Mouse (Mus musculus) adrenal gland, adult 10 weeks (tissue): ENCODE results near the gene Gng7. TPM values are rescaled to one million over a fixed set of nuclear protein-coding genes. Genes with fewer than 3 reads are reported as not detected.

Experiments used
- polyA plus RNA-seq: library from polyadenylated mRNA; stranded (reverse); fragments of 350-450 nt; fragmentation: Illumina TruSeq; extraction: RNeasy Lipid Tissue Mini Kit (QIAGEN cat#74804); gene quantifications from one replicate; pipeline ENCODE4 v1.2.3, GENCODE M21; 2014; ENCODE audit warnings: low read depth, low replicate concordance

The Gng7 gene
- polyA plus RNA-seq = 10.1 TPM

GRCm38 (mm10) chr10:81014393-81015384, at the start of gene Gng7:
Gng7 (minus strand) TSS chr10:81014945.

GRCm38 (mm10) chr10:81059603-81060543, 45.1 kb upstream of the Gng7 start, which contains the start of gene Sgta:
Sgta (minus strand) TSS chr10:81060181.

GRCm38 (mm10) chr10:81036988-81037580, 22.3 kb upstream of the Gng7 start, which contains the start of gene Slc39a3:
Slc39a3 (minus strand) TSS chr10:81037426.

GRCm38 (mm10) chr10:81025639-81026275, 11.0 kb upstream of the Gng7 start, which contains the start of gene Diras1:
Diras1 (minus strand) TSS chr10:81025662.

GRCm38 (mm10) chr10:80929299-80930226, 85.2 kb downstream of the Gng7 start, which contains the start of gene Gadd45b:
Gadd45b (plus strand) TSS chr10:80930073.

GRCm38 (mm10) chr10:80917779-80918434, 96.8 kb downstream of the Gng7 start, which contains the start of gene Lmnb2:
Lmnb2 (minus strand) TSS chr10:80918245.

GRCm38 (mm10) chr10:80900318-80901247, 114.2 kb downstream of the Gng7 start, which contains the start of gene Timm13:
Timm13 (minus strand) TSS chr10:80900969.

Other genes with a start within 250 kb of the Gng7 start
- 2.6 TPM for gene Sf3a2, start 216.7 kb downstream of the Gng7 start, polyA plus RNA-seq
- 2.5 TPM for gene Plekhj1, start 216.3 kb downstream of the Gng7 start, polyA plus RNA-seq
- not detected for gene Amh, start 209.7 kb downstream of the Gng7 start, polyA plus RNA-seq
- not detected for gene Jsrp1, start 201.4 kb downstream of the Gng7 start, polyA plus RNA-seq
- 163 TPM for gene Oaz1, start 188.3 kb downstream of the Gng7 start, polyA plus RNA-seq
- 0.76 TPM for gene Lingo3, start 170.9 kb downstream of the Gng7 start, polyA plus RNA-seq
- gene Lsm7, start 159.7 kb downstream of the Gng7 start, polyA plus RNA-seq = 3.7 TPM
- not detected for gene Sppl2b, start 159.7 kb downstream of the Gng7 start, polyA plus RNA-seq
- gene Tmprss9, start 143.1 kb downstream of the Gng7 start, polyA plus RNA-seq = not detected
- not detected for gene Timm13, start 114.0 kb downstream of the Gng7 start, polyA plus RNA-seq
- gene Lmnb2, start 96.7 kb downstream of the Gng7 start, polyA plus RNA-seq = 0.23 TPM
- 28.2 TPM for gene Gadd45b, start 84.9 kb downstream of the Gng7 start, polyA plus RNA-seq
- gene Diras1, start 10.7 kb upstream of the Gng7 start, polyA plus RNA-seq = 0.93 TPM
- gene Slc39a3, start 22.5 kb upstream of the Gng7 start, polyA plus RNA-seq = 1.7 TPM
- gene Sgta, start 45.2 kb upstream of the Gng7 start, polyA plus RNA-seq = 2.3 TPM
- gene Thop1, start 55.1 kb upstream of the Gng7 start, polyA plus RNA-seq = not detected
- not detected for gene Creb3l3, start 83.9 kb upstream of the Gng7 start, polyA plus RNA-seq
- 3.4 TPM for gene Map2k2, start 91.0 kb upstream of the Gng7 start, polyA plus RNA-seq
- gene Zbtb7a, start 120.3 kb upstream of the Gng7 start, polyA plus RNA-seq = 28.7 TPM
- not detected for gene Pias4, start 153.0 kb upstream of the Gng7 start, polyA plus RNA-seq
- gene Eef2, start 161.7 kb upstream of the Gng7 start, polyA plus RNA-seq = 13.2 TPM
- not detected for gene Dapk3, start 168.1 kb upstream of the Gng7 start, polyA plus RNA-seq
- not detected for gene 4930442H23Rik, start 168.9 kb upstream of the Gng7 start, polyA plus RNA-seq
- not detected for gene Nmrk2, start 187.1 kb upstream of the Gng7 start, polyA plus RNA-seq
- gene Atcay, start 215.9 kb upstream of the Gng7 start, polyA plus RNA-seq = 0.41 TPM
- 1.2 TPM for gene Zfr2, start 218.2 kb upstream of the Gng7 start, polyA plus RNA-seq
- not detected for gene Matk, start 238.0 kb upstream of the Gng7 start, polyA plus RNA-seq